Mouse (Mus musculus) kidney, embryonic 15.5 days (tissue): Measurements from ENCODE around the gene Ankrd36. TPM values are rescaled to one million over a fixed set of nuclear protein-coding genes. Genes with fewer than 3 reads are reported as not detected.

Experiments used
- ATAC-seq: fragments of 200-750 bp; cut with Nextera tagmentation; replicated peaks from 2 replicates; pipeline ENCODE4 v1.8.0; 2017; ENCODE audit warnings: moderate TSS enrichment; ENCODE audit not compliant: low FRiP score
- H3K27ac ChIP-seq: fragments of 300-500 bp; sonication (generic); 2 replicates; pipeline ENCODE4 v1.5.1; 2015; ENCODE audit warnings: mild to moderate bottlenecking, inconsistent platforms
- H3K27me3 ChIP-seq: fragments of 300-500 bp; sonication (generic); 2 replicates; pipeline ENCODE4 v1.6.1; 2015; ENCODE audit warnings: inconsistent platforms
- H3K36me3 ChIP-seq: fragments of 300-500 bp; sonication (generic); 2 replicates; pipeline ENCODE4 v1.6.1; 2015; ENCODE audit warnings: inconsistent platforms
- H3K4me1 ChIP-seq: fragments of 300-500 bp; sonication (generic); 2 replicates; pipeline ENCODE4 v1.6.1; 2015; ENCODE audit warnings: inconsistent platforms
- H3K4me2 ChIP-seq: fragments of 300-500 bp; sonication (generic); 2 replicates; pipeline ENCODE4 v1.6.1; 2015; ENCODE audit warnings: moderate library complexity, mild to moderate bottlenecking, inconsistent platforms
- H3K4me3 ChIP-seq: fragments of 300-500 bp; sonication (generic); replicated peaks from 2 replicates; pipeline ENCODE4 v1.5.1; 2015; ENCODE audit warnings: mild to moderate bottlenecking, inconsistent platforms
- H3K9ac ChIP-seq: fragments of 300-500 bp; sonication (generic); 2 replicates; pipeline ENCODE4 v1.6.1; 2015; ENCODE audit warnings: mild to moderate bottlenecking, inconsistent platforms
- H3K9me3 ChIP-seq: fragments of 300-500 bp; sonication (generic); replicated peaks from 2 replicates; pipeline ENCODE4 v1.6.1; 2016; ENCODE audit warnings: inconsistent platforms
- WGBS: fragments of 180-500 bp; shearing (Covaris S2); methylation state at CpG from one replicate; pipeline ENCODE4 v1.1.7; 2015; ENCODE audit warnings: mixed read lengths; 5-methylcytosine and 5-hydroxymethylcytosine counted together
- polyA plus RNA-seq: library from polyadenylated mRNA; unstranded; fragments of >200 nt; fragmentation: Nextera tagmentation; extraction: Ambion mirVana; gene quantifications from 2 replicates; pipeline ENCODE4 v1.2.1, GENCODE M21; 2015

Gene Ankrd36
- polyA plus RNA-seq, result not detected in 2 replicates

- 85% methylated on average over 12 of the region's 12 CpGs for WGBS
- no peak within 1 kb of the TSS for H3K9ac ChIP-seq
Measured at GRCm38 (mm10) chr11:5569474-5569873, at the start of gene Ankrd36. Gene Ankrd36, plus strand, starts transcription at chr11:5569684.

GRCm38 (mm10) chr11:5520412-5521265 lies 48.8 kb upstream of the Ankrd36 start, which contains the start of gene Xbp1:
Gene Xbp1, plus strand, starts transcription at chr11:5520659.
- Histone ChIP-seq H3K27me3 (no peaks in the 10 kb centered on the region), H3K4me1 (peaks cover 34% of the 10 kb centered on the region), H3K36me3 (peaks cover 35% of the 10 kb centered on the region), H3K9me3 (no peaks in the 10 kb centered on the region), H3K9ac (peak within 1 kb of the TSS; percentile 94), H3K4me3 (peak within 1 kb of the TSS; percentile 70), H3K4me2 (peak within 1 kb of the TSS; percentile 72), H3K27ac (peak within 1 kb of the TSS; percentile 89)
- WGBS, result 0% methylated on average over 69 of the region's 72 CpGs
- peak; percentile 99 for ATAC-seq

More at GRCm38 (mm10) chr11:5569474-5569873, at the start of gene Ankrd36:
- Histone ChIP-seq H3K4me3 (no peak within 1 kb of the TSS), H3K9me3 (no peaks in the 10 kb centered on the region), H3K36me3 (no peaks in the 10 kb centered on the region), H3K27ac (no peak within 1 kb of the TSS), H3K4me1 (no peaks in the 10 kb centered on the region), H3K4me2 (no peak within 1 kb of the TSS), H3K27me3 (no peaks in the 10 kb centered on the region)
- no peak for ATAC-seq

GRCm38 (mm10) chr11:5521266-5521515 lies 48.3 kb upstream of the Ankrd36 start:
- ATAC-seq, result peak; percentile 31
- Histone ChIP-seq H3K27me3 (no peaks in the 10 kb centered on the region), H3K36me3 (peaks cover 41% of the 10 kb centered on the region), H3K4me3 (peak overlapping the region; percentile 70), H3K27ac (peak overlapping the region; percentile 89), H3K9ac (peak overlapping the region; percentile 94), H3K9me3 (no peaks in the 10 kb centered on the region), H3K4me2 (peak overlapping the region; percentile 72), H3K4me1 (peaks cover 34% of the 10 kb centered on the region)
- WGBS, result under 1% methylated on average over 13 of the region's 13 CpGs

- Histone ChIP-seq H3K27me3 (no peaks in the 10 kb centered on the region), H3K27ac (peak overlapping the region; percentile 89), H3K4me2 (peak overlapping the region; percentile 72), H3K9me3 (no peaks in the 10 kb centered on the region), H3K4me3 (peak overlapping the region; percentile 70), H3K4me1 (peaks cover 34% of the 10 kb centered on the region), H3K36me3 (peaks cover 46% of the 10 kb centered on the region), H3K9ac (peak overlapping the region; percentile 94)
- peak; percentile 26 for ATAC-seq
- WGBS, result under 1% methylated on average over 34 of the region's 34 CpGs
Measured at GRCm38 (mm10) chr11:5521516-5522291, 47.8 kb upstream of the Ankrd36 start.

- Histone ChIP-seq H3K4me2 (peak overlapping the region; percentile 72), H3K4me3 (peak overlapping the region; percentile 70), H3K27me3 (no peaks in the 10 kb centered on the region), H3K9ac (0 out of 2 replicates have a peak overlapping the region, but pooled peaks have one; percentile 94), H3K4me1 (peaks cover 34% of the 10 kb centered on the region), H3K9me3 (no peaks in the 10 kb centered on the region), H3K36me3 (peaks cover 58% of the 10 kb centered on the region), H3K27ac (no peak overlapping the region)
- 86% methylated on average over 11 of the region's 11 CpGs for WGBS
- no peak for ATAC-seq
Measured at GRCm38 (mm10) chr11:5522798-5523415, 46.6 kb upstream of the Ankrd36 start.

GRCm38 (mm10) chr11:5525418-5525817 lies 44.1 kb upstream of the Ankrd36 start:
- H3K9ac ChIP-seq, result no peak overlapping the region
- H3K36me3 ChIP-seq, result peaks cover 83% of the 10 kb centered on the region
- 80% methylated on average over 4 of the region's 4 CpGs for WGBS
- no peak overlapping the region for H3K27ac ChIP-seq
- H3K4me3 ChIP-seq, result no peak overlapping the region
- no peaks in the 10 kb centered on the region for H3K27me3 ChIP-seq
- H3K9me3 ChIP-seq, result no peaks in the 10 kb centered on the region
- H3K4me2 ChIP-seq, result no peak overlapping the region
- peaks cover 30% of the 10 kb centered on the region for H3K4me1 ChIP-seq
- ATAC-seq, result no peak

- H3K4me2 ChIP-seq, result no peak overlapping the region
- H3K4me3 ChIP-seq, result no peak overlapping the region
- no peak overlapping the region for H3K27ac ChIP-seq
- ATAC-seq, result no peak
- peaks cover 97% of the 10 kb centered on the region for H3K36me3 ChIP-seq
- no peaks in the 10 kb centered on the region for H3K27me3 ChIP-seq
- peaks cover 35% of the 10 kb centered on the region for H3K4me1 ChIP-seq
- no peaks in the 10 kb centered on the region for H3K9me3 ChIP-seq
- no peak overlapping the region for H3K9ac ChIP-seq
- WGBS, result 91% methylated on average over 7 of the region's 7 CpGs
Measured at GRCm38 (mm10) chr11:5526573-5527439, 42.7 kb upstream of the Ankrd36 start.

- 80% methylated on average over 5 of the region's 5 CpGs for WGBS
- H3K27ac ChIP-seq, result no peak overlapping the region
- no peak overlapping the region for H3K4me2 ChIP-seq
- ATAC-seq, result no peak
- H3K9ac ChIP-seq, result no peak overlapping the region
- H3K27me3 ChIP-seq, result no peaks in the 10 kb centered on the region
- H3K9me3 ChIP-seq, result no peaks in the 10 kb centered on the region
- H3K4me1 ChIP-seq, result peaks cover 23% of the 10 kb centered on the region
- H3K4me3 ChIP-seq, result no peak overlapping the region
- H3K36me3 ChIP-seq, result peaks cover 100% of the 10 kb centered on the region
Measured at GRCm38 (mm10) chr11:5527865-5528523, 41.5 kb upstream of the Ankrd36 start.

- Histone ChIP-seq H3K9ac (no peak overlapping the region), H3K9me3 (no peaks in the 10 kb centered on the region), H3K27me3 (no peaks in the 10 kb centered on the region), H3K36me3 (peaks cover 100% of the 10 kb centered on the region), H3K4me1 (peaks cover 15% of the 10 kb centered on the region), H3K4me3 (no peak overlapping the region), H3K27ac (no peak overlapping the region), H3K4me2 (no peak overlapping the region)
- no peak for ATAC-seq
- WGBS, result 67% methylated on average over 5 of the region's 5 CpGs
Measured at GRCm38 (mm10) chr11:5528841-5529240, 40.6 kb upstream of the Ankrd36 start.

GRCm38 (mm10) chr11:5530172-5530571 lies 39.3 kb upstream of the Ankrd36 start:
- H3K9me3 ChIP-seq, result no peaks in the 10 kb centered on the region
- peaks cover 100% of the 10 kb centered on the region for H3K36me3 ChIP-seq
- peaks cover 9% of the 10 kb centered on the region for H3K4me1 ChIP-seq
- H3K4me2 ChIP-seq, result no peak overlapping the region
- no peaks in the 10 kb centered on the region for H3K27me3 ChIP-seq
- H3K9ac ChIP-seq, result no peak overlapping the region
- H3K4me3 ChIP-seq, result no peak overlapping the region
- ATAC-seq, result no peak
- 79% methylated on average over 5 of the region's 5 CpGs for WGBS
- 0 out of 2 replicates have a peak overlapping the region, but pooled peaks have one; percentile 29 for H3K27ac ChIP-seq

GRCm38 (mm10) chr11:5530717-5531116 lies 38.8 kb upstream of the Ankrd36 start:
- ATAC-seq, result peak; percentile 43
- Histone ChIP-seq H3K9ac (no peak overlapping the region), H3K36me3 (peaks cover 96% of the 10 kb centered on the region), H3K9me3 (no peaks in the 10 kb centered on the region), H3K4me2 (no peak overlapping the region), H3K27me3 (no peaks in the 10 kb centered on the region), H3K4me3 (no peak overlapping the region), H3K4me1 (peaks cover 9% of the 10 kb centered on the region), H3K27ac (no peak overlapping the region; the same call in 1 of the 2 replicates)
- WGBS, result 58% methylated on average over 6 of the region's 6 CpGs
